Mouse (Mus musculus) liver, embryonic 14.5 days (tissue): ENCODE results near the gene Ngfr.

Experiments
- CTCF ChIP-seq: IDR thresholded peaks from 2 replicates; pipeline ENCODE4 v1.5.1; 2016; ENCODE audit warnings: antibody characterized with exemption, low read depth, control low read depth
- EP300 ChIP-seq: IDR thresholded peaks from 2 replicates; pipeline ENCODE4 v1.6.1; 2016; ENCODE audit warnings: antibody characterized with exemption, low read depth

- TF ChIP-seq CTCF (peak; percentile 79), EP300 (no peak)
These were observed 9.6 kb downstream of the Ngfr start for GRCm38 (mm10) chr11:95577776-95578446.
